Mouse (Mus musculus) stomach, embryonic 15.5 days (tissue): ENCODE data around the gene Olfr275. TPM values are rescaled to one million over a fixed set of nuclear protein-coding genes. Genes with fewer than 3 reads are reported as not detected.

Source experiments
- polyA plus RNA-seq: library from polyadenylated mRNA; unstranded; fragments of >200 nt; fragmentation: Nextera tagmentation; extraction: Ambion mirVana; gene quantifications from 2 replicates; pipeline ENCODE4 v1.2.1, GENCODE M21; 2015

The Olfr275 gene
- polyA plus RNA-seq, 1 experiment from 2014 or later = not detected

Other genes starting within 250 kb of the Olfr275 start
- not detected in 2 replicates for gene Toporsl, start 218.3 kb upstream of the Olfr275 start, polyA plus RNA-seq
- not detected in 2 replicates for gene Olfr273, start 44.6 kb downstream of the Olfr275 start, polyA plus RNA-seq
- not detected in 2 replicates for gene Olfr272, start 104.6 kb downstream of the Olfr275 start, polyA plus RNA-seq
- gene Olfr270, start 149.9 kb downstream of the Olfr275 start, polyA plus RNA-seq = not detected in 2 replicates
- gene Nipsnap3a, start 174.7 kb downstream of the Olfr275 start, polyA plus RNA-seq = not detected in 2 replicates
- gene Nipsnap3b, start 197.3 kb downstream of the Olfr275 start, polyA plus RNA-seq = 86.2 and 96.8 TPM in 2 replicates